Mouse (Mus musculus) brain, embryonic 14.5 days (tissue): ENCODE data around the gene Cggbp1.

Source experiments
- CTCF ChIP-seq: fragments of 200-500 bp; IDR thresholded peaks from 2 replicates; pipeline ENCODE4 v1.5.1; 2012; ENCODE audit warnings: inconsistent platforms, mild to moderate bottlenecking, moderate library complexity, borderline replicate concordance; ENCODE audit not compliant: insufficient read depth, insufficient read length; ENCODE audit errors: extremely low read depth
- POLR2A ChIP-seq: fragments of 200-500 bp; IDR thresholded peaks from 2 replicates; pipeline ENCODE4 v1.6.1; 2012; ENCODE audit warnings: mild to moderate bottlenecking, inconsistent platforms, borderline replicate concordance; ENCODE audit not compliant: poor library complexity, insufficient read depth, insufficient read length, severe bottlenecking; ENCODE audit errors: extremely low read depth

- TF ChIP-seq POLR2A: no peak
- no peak for TF ChIP-seq CTCF
These were observed 26.9 kb downstream of the Cggbp1 start for GRCm38 (mm10) chr16:64878611-64879132.
